Mouse (Mus musculus): ENCODE measurements around the gene Pdss2.

DNA sequence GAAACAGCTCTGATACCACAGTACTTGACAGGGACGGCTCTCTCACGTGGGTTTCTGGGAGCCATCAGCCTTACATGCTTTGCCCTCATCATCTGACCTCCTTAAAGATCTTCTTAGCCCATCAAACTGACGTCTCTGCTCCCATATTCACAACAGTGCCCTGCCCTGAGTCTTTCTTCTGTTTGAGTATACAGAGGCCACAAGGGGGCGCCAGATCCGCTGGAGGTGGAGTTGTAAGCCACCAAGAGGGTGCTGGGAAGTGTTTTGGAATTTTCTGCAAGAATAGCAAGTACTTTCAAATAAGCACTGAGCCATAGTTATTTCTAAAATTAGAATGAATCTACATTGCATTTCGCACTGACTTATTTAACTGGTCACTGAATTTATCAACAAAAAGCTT lies 9.4 kb upstream of the Pdss2 start:
- TF ChIP-seq CTCF (IDR thresholded peaks at IDR 0.05; ENCODE audit: control insufficient read depth, insufficient read depth, insufficient replicate concordance, low read depth, low read length) (peak; percentile 70; the same call in 1 of the 2 replicates), POLR2A (IDR thresholded peaks at IDR 0.05; ENCODE audit: control insufficient read depth, low read depth, low read length) (no peak)
